Mouse (Mus musculus) G1E (cell line): Measurements from ENCODE around the gene Eva1b.

ENCODE experiments used
- CTCF ChIP-seq: IDR thresholded peaks from 2 replicates; pipeline ENCODE4 v1.5.1; 2012; ENCODE audit warnings: low read depth, low read length, inconsistent platforms, mixed read lengths
- POLR2AphosphoS5 ChIP-seq: IDR thresholded peaks from 2 replicates; pipeline ENCODE4 v1.6.1; 2012; ENCODE audit warnings: low read depth, low read length, inconsistent platforms; ENCODE audit not compliant: insufficient replicate concordance
- TAL1 ChIP-seq: conservative IDR thresholded peaks from 2 replicates; pipeline ENCODE4 v1.6.1; 2012; ENCODE audit warnings: low read depth, low read length, inconsistent platforms, mixed read lengths

- no peak for TF ChIP-seq TAL1
- TF ChIP-seq POLR2AphosphoS5 = no peak
- no peak for TF ChIP-seq CTCF
Measured at GRCm38 (mm10) chr4:126152864-126153263, 5.3 kb downstream of the Eva1b start.
